Mouse (Mus musculus) large intestine, adult 2 months (tissue): ENCODE results near the gene Arhgef6. TPM values are rescaled to one million over a fixed set of nuclear protein-coding genes. Genes with fewer than 3 reads are reported as not detected.

Experiments used
- DNase-seq: peaks from one replicate; pipeline ENCODE4 v3.0.0-alpha.2; 2012; ENCODE audit warnings: low read depth, low spot score
- WGBS: fragments of 180-500 bp; shearing (Covaris S2); methylation state at CpG from one replicate; pipeline ENCODE4 v1.1.7; 2018; 5-methylcytosine and 5-hydroxymethylcytosine counted together
- polyA plus RNA-seq: library from polyadenylated mRNA; depleted of rRNA; stranded (reverse); fragments of >200 nt; gene quantifications from 2 replicates; pipeline ENCODE4 v1.2.3, GENCODE M21; 2012; rRNA removed

Gene Arhgef6
- polyA plus RNA-seq, result 4.9 and 6.7 TPM in 2 replicates

DNA sequence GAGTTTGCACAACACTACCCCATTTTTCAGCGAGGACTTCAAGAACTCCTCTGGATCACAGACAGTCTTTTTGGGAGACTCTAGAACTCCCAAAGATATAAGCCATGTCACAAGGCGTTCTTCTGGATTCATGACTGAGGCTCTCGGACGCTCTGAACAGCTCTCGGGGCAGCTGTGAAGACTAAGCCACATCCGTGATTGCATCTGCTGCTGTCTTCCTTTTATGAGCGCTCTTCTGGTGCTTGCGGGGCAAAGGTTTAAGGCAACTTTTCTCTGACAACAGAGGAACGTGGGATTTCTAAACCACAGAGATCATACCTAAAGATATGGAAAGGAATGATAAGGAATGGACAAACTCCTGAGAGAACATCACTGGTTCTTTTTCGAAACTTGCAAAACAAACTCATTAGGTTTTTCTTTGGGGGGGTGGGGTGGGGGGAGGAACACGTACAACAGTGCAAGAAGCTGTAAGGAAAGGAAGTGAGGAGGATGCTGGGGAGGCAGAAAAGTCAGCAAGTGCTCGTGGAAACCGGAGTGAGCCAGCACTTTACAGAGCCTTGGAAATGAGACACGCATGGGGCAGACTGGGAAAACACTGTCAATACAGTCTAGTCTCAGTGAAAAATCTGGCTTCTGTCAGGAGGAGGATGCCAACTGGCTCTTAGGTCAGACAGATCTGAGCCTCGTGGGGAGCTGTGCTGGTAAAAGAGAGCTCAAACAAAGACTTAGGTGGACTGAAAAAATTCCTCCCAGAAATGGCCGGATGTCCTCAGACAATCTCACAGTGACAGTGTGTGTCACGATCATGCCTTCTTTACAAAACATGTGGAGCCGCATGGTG lies at the start of gene Arhgef6:
Gene Arhgef6, minus strand, starts transcription at position 359 of the 841 bp plus-strand sequence.
- DNase-seq, result no peak
- whole genome bisulfite sequencing, result 34% methylated on average over 18 of the region's 18 CpGs

DNA sequence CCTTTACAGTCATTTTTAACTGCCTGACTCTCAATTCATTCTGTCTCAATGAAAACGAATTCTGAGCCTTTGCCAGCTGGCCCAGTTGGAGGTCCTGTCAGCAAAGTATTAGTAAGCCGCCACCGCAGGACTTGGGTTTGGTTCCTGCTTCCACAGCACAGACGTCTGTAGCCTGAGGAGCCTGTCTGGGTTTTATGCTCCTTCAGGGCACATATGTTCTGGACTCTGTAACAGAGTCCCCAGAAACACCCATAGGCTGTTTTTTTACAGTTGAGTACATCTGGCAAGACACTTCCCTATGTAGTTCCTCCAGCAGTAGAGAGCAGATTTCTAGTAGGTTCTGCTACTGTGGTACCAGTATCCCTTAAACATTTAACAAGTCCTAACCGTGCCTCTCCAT lies 42.4 kb upstream of the Arhgef6 start:
- WGBS, result 71% methylated on average over 5 of the region's 5 CpGs
- DNase-seq, result no peak

DNA sequence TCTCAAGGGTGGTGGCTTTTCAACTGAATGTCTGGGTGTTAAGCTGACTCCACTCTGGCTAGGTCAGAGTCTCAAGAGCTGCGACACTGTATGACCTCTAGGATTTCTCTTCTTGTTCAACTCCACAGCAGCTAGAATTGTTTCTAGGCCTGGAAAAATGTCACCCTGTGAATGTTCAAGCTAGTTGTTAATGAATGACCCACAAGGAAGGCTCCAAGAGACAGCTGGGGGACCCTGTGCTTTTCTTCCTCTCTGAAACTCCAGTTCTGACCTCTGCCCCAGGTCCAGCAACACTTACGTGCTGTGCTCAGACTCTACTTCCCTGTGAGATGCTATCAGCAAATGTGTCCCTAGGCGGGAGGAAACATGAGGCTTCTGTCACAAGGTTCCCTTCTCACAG lies 40.0 kb upstream of the Arhgef6 start:
- DNase-seq, result no peak
- WGBS, result 87% methylated on average over 3 of the region's 3 CpGs

DNA sequence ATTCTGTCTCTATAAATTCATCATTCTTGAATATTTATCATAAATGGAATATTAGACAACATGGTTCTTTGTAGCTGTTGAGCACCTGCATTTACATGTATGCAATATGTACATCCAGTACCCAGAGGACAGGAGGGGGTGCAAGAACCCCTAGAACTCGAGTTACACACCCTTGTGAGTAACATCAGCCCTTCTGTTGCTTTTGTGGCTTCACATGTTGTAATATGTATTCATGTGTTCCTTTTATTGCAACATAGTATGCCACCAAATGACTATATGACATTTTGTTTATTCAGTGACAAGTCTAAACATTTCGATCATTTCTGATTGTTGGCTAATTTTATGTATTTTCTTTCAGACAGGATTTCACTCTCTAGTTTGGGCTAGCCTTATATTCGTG lies 38.6 kb upstream of the Arhgef6 start:
- 67% methylated on average over 3 of the region's 3 CpGs for WGBS
- no peak for DNase-seq

GRCm38 (mm10) chrX:57374029-57374428 lies 35.5 kb upstream of the Arhgef6 start:
- WGBS, result 84% methylated on average over 2 of the region's 2 CpGs
- no peak for DNase-seq

- WGBS, result 92% methylated on average over 2 of the region's 2 CpGs
- DNase-seq, result no peak
These were observed 35.0 kb upstream of the Arhgef6 start for GRCm38 (mm10) chrX:57373543-57373942.

DNA sequence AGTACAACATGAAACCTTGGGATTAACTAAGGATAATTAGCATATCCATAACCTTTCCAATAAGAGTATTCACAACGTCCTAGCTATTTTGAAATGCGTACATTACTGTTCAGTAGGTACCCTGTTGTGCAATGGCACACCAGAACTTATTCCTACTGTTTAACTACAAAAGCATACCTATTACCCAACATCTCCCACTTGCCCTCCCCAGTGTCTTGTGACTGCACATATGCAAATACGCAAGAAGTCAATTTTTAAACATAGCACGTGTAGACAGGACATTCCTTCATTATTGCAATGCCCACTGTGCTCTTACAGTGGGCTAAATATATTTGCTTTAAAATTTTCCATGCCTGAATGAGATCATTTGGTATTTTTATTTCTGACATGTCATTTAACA lies 34.4 kb upstream of the Arhgef6 start:
- DNase-seq, result no peak
- 76% methylated on average over 4 of the region's 4 CpGs for WGBS

- no peak for DNase-seq
- 56% methylated on average over 2 of the region's 2 CpGs for WGBS
These were observed 26.5 kb upstream of the Arhgef6 start for GRCm38 (mm10) chrX:57364891-57365569.

DNA sequence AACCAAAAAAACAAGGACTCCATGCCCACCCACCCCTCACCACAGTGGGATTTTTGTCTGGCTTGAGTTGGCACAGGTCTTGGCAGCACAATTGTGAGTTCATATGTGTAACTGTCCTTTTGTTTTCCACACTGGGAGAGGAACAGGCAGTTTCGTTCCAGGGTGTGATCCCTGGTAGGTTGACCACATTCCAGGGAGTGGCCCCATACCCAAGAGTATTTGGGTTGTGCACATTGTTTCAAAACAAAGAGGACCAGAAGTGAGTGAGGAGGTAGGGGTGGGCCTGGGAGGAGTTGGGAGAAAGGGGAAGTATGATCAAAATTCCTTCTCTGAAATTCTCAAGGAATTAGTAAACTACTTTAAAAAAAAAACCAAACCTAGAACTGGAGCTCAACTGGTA lies 20.8 kb upstream of the Arhgef6 start:
- no peak for DNase-seq
- 38% methylated on average over 1 of the region's 1 CpGs for WGBS

GRCm38 (mm10) chrX:57339220-57339619 lies 691 bp upstream of the Arhgef6 start:
- 61% methylated on average over 4 of the region's 4 CpGs for WGBS
- DNase-seq, result no peak

DNA sequence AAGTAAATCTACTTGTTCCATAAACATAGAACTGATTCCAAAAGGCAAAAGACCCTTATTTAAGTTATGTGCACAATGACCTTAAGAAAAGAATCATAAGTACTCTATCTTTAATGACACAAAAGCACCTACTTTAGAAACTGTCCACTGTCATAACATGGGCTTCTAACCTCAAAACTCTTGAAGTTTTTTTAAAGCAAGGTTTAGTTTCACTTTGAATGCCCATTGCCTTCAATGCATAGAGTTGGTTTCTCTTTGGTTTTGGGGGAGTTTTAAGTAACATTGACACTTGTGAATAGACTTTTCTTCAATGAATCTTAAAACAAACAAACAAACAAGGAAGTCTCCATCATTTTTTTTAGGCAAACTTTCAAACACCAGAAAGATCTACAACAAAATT lies 947 bp downstream of the Arhgef6 start:
- no peak for DNase-seq

DNA sequence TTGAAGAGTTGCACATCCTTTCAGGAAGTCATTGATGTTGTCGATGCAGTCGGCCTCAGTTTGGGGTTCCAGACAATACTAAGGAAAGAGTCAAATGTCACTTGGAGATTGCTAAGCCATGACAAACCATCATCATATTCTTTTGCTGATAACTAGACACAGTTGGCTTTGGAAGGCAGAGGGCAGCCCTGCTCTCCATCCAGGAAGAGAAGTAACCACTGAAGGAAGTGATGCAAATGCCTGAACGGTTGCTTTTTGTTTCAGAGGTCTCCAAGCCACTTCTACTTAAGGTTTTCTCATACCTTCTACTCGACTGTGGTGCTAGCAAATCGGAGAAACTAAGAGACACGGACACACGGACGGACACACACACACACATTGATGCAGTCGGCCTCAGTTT lies 1.6 kb downstream of the Arhgef6 start:
- DNase-seq, result no peak
- WGBS, result 77% methylated on average over 9 of the region's 9 CpGs

DNA sequence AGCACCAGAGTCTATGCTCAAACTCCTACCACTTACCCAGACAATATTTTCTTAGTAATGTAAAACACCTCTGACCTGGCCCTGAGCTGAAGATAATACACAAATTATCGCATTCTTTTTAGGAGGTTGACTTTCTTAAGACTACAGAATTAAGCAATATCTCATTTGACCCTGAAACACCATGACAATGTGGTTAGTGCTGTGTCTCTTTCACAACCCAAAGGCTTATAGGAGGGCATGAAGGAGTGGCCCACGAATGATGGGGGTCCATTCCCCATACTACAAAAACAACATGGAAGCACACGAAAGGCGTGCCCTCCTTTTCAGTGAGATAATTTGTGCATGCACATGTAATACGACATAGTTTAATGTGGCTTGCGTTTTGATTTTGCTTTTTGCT lies 3.2 kb downstream of the Arhgef6 start:
- 86% methylated on average over 6 of the region's 6 CpGs for WGBS

DNA sequence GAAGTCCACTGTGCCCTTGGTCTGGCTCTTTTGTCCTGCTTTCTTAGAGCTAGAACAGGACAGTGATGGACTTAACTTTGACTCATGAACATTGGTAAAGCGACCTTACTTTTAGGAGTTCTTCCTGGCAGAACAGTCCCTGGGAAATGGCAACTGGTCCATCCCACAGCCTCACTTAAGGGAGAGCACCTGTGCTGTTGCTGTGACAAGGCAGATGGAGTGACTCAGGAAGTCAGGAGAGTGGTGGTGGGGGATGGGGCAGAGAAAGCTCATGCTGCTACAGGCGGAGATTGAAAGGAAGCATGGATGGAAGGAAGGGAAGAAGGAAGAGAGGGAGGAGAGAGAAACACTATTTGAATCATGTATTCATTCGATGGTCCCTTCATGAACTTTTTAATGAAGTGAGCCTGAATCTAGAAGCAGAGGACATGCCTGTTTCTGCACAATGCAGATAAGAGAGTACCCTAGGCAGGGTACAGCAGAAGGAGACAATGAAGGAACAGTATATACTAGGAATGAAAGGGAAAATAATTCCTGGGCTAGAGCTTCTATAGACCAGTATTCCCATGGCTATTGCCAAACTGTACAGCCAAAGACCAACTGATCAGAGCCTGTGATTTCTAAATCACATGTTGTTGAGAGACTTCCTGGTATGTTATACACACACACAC lies 10.7 kb downstream of the Arhgef6 start:
- DNase-seq, result no peak
- 74% methylated on average over 3 of the region's 3 CpGs for WGBS

More for the DNA sequence above, 3.2 kb downstream of the Arhgef6 start:
- no peak for DNase-seq

DNA sequence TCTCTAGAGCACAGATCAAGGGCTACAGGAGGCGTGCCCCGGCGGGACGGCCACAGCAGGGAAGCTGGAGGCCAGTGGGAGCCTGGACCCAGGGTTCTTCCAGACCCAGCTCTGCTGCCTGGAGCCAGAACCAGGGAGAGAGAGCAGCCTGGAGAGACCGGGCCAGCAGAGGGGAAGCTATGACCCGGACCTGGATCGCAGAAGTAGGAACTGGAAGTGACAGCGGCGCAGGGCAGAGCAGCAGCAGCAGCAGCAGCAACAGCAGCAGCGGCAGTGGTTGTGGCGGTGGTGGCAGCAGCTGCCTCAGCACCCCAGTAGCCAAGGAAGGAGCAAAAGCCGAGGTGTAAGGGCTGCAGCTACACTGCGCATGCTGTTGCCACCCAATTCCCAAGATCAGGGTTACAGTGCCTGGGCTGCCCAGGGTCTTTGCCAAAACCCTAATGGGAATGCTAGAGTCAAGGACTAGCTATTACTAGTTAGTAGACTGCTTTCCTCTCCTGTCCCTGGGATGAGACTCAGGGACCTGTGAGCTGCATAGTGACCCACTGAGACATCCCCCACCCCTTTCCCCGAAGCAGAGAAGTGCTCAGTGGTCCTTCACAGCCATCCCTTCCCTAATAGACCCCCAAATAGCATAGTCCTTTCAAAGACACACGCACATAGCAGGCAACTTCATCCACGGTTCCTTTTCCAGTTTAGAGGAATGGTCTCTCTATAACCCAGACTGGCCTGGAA lies 11.9 kb downstream of the Arhgef6 start:
- DNase-seq, result no peak

DNA sequence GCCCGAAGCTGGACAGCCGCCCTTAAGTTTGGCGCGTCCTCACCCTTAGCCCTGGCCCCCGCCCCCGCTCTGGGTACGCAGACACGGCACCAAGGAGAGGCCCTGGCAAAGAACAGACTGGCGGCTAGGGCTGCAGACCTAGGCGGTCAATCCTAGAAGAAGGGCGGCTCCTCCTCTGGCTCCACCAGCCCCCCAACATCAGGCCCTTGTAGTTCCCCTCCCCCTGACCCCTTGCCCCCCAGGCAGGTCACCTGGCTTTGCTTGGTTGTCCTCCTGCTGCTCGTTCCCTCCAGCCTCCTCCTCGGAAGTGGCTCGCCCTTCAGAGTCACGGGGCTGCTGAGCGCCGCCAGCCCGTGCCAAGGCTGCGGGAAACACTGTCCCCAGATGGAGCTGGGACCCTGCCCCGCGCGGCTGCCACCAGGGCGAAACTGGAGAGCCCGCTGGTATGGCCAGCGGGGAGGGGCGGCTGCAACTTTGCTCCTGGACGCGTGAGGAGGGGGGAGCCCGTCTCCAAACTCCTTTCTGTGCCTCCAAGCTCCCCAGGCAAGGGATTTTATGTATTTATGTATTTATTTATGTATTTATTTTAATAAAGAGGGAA lies 12.6 kb downstream of the Arhgef6 start:
- WGBS, result 22% methylated on average over 29 of the region's 29 CpGs
- DNase-seq, result no peak

More for the DNA sequence above, 11.9 kb downstream of the Arhgef6 start:
- 22% methylated on average over 16 of the region's 16 CpGs for WGBS

DNA sequence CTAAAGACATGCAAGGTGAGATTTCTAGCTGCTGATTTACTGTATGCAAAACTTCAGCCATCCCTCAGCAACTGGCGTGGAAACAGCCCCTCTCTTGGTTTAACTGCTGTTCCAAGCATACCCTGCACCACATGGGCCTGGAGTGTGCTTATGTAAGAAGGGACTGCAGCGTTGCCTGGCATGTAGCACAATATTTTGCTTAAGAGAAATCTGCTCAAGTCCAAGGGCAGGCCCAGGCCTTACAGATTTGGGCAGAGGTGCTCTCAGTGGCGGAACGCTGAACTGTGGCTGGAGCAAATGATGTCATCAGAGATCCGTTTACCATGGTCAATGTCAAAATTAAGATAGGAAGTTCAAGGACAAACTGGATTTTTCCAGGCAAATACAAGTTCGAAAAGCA lies 13.6 kb downstream of the Arhgef6 start:
- no peak for DNase-seq
- WGBS, result 65% methylated on average over 6 of the region's 6 CpGs

- DNase-seq, result no peak
- WGBS, result 84% methylated on average over 5 of the region's 5 CpGs
These were observed 26.5 kb downstream of the Arhgef6 start for GRCm38 (mm10) chrX:57312066-57312465.

DNA sequence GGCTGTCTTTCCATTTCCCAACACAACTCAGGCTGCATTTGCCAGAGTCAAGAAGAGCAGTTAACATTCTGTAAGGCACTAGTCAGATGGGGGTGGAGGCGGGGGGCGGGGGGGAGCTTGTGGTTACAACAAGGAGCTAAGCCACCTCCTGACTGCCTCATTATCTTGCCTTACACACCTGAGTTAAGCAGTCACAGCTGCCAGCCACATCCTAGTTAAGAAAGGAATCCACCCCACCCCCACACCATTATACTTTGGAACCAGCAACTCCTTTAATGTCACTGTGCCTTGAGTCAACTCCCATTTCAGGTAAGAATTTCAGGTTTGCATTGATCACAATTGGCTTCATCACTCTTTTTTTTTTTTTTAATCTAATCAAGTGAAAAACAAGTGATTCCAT lies 28.5 kb downstream of the Arhgef6 start:
- 58% methylated on average over 2 of the region's 2 CpGs for WGBS
- no peak for DNase-seq

DNA sequence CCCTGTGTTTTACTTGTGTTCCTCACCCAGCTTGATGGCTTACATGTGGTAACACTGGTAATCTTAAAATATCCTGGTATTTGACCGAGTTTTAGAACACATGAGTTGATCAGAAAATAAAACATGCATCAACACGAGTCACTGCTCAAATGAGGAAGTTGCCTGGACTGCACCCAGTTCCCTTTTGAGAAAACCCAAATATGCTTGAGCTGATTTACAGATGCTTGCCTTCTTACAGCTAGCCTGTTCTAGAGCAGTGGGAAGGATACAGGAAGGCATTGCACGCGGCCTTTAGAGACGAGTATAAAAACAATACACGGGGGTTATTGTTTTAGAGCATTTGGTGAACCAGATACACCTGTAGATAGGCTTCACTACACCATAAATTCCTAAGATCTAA lies 31.8 kb downstream of the Arhgef6 start:
- 66% methylated on average over 6 of the region's 6 CpGs for WGBS
- DNase-seq, result no peak
